Mouse (Mus musculus): ENCODE results near the gene Foxc2. TPM values are rescaled to one million over a fixed set of nuclear protein-coding genes. Genes with fewer than 3 reads are reported as not detected.

The Foxc2 gene
- polyA plus RNA-seq, 1 experiment from 2014 or later = 7.0 TPM

Small RNAs within 50 kb of the gene (microRNA-seq; reads per million reads assigned to microRNA genes)
- not detected for gene Gm27530

Other genes starting within 250 kb of the Foxc2 start
- 0.17 and 0.20 TPM in 2 replicates for gene Foxf1, start 31.8 kb upstream of the Foxc2 start, polyA plus RNA-seq (2014; fragmentation: Nextera tagmentation; extraction: Ambion mirVana)
- gene Mthfsd, start 7.8 kb upstream of the Foxc2 start, polyA plus RNA-seq (2014; fragmentation: Nextera tagmentation; extraction: Ambion mirVana) = 47.4 and 50.4 TPM in 2 replicates
- gene Foxl1, start 11.8 kb downstream of the Foxc2 start, polyA plus RNA-seq (2014; fragmentation: Nextera tagmentation; extraction: Ambion mirVana) = 0.46 and 0.79 TPM in 2 replicates

All from midbrain, embryonic 11.5 days (tissue).